Mouse (Mus musculus) lung, postnatal 4 days (tissue): ENCODE results near the gene C87436.

ENCODE experiments used
- DNase-seq, 2 experiments: peaks; one replicate each; pipeline ENCODE4 v3.0.0; 2021

The C87436 gene

GRCm38 (mm10) chr6:86519767-86520345 is 81.7 kb downstream of the C87436 start:
- DNase-seq = no peak

GRCm38 (mm10) chr6:86522001-86522911 is 84.1 kb downstream of the C87436 start:
- DNase-seq = no peak
